Mouse (Mus musculus) liver, embryonic 12.5 days (tissue): ENCODE results near the gene Lrrc29. TPM values are rescaled to one million over a fixed set of nuclear protein-coding genes. Genes with fewer than 3 reads are reported as not detected.
A peak's percentile ranks its signal among the peaks of the same experiment; 100 is the strongest.

Experiments used
- ATAC-seq: fragments of 200-750 bp; cut with Nextera tagmentation; 2 replicates; pipeline ENCODE4 v1.8.0; 2017; ENCODE audit warnings: moderate number of reproducible peaks, mild to moderate bottlenecking, moderate library complexity
- H3K27ac ChIP-seq: fragments of 300-500 bp; sonication (generic); 2 replicates; pipeline ENCODE4 v1.5.1; 2016; ENCODE audit warnings: mild to moderate bottlenecking
- H3K27me3 ChIP-seq: fragments of 300-500 bp; sonication (generic); replicated peaks from 2 replicates; pipeline ENCODE4 v1.6.1; 2016; ENCODE audit warnings: mild to moderate bottlenecking, moderate library complexity
- H3K36me3 ChIP-seq: fragments of 300-500 bp; sonication (generic); 2 replicates; pipeline ENCODE4 v1.6.1; 2016; ENCODE audit warnings: mild to moderate bottlenecking, moderate library complexity
- H3K4me1 ChIP-seq: fragments of 300-500 bp; sonication (generic); 2 replicates; pipeline ENCODE4 v1.6.1; 2016
- H3K4me2 ChIP-seq: fragments of 300-500 bp; sonication (generic); 2 replicates; pipeline ENCODE4 v1.6.1; 2016; ENCODE audit warnings: mild to moderate bottlenecking, moderate library complexity
- H3K4me3 ChIP-seq: fragments of 300-500 bp; sonication (generic); 2 replicates; pipeline ENCODE4 v1.5.1; 2016; ENCODE audit warnings: mild to moderate bottlenecking, moderate library complexity
- H3K9ac ChIP-seq: fragments of 300-500 bp; sonication (generic); 2 replicates; pipeline ENCODE4 v1.6.1; 2016; ENCODE audit warnings: mild to moderate bottlenecking, moderate library complexity
- H3K9me3 ChIP-seq: fragments of 300-500 bp; sonication (generic); replicated peaks from 2 replicates; pipeline ENCODE4 v1.6.1; 2016; ENCODE audit warnings: mild to moderate bottlenecking, moderate library complexity
- WGBS: fragments of 180-500 bp; shearing (Covaris S2); methylation state at CpG from one replicate; pipeline ENCODE4 v1.1.7; 2016; ENCODE audit not compliant: insufficient replicate concordance; 5-methylcytosine and 5-hydroxymethylcytosine counted together
- polyA plus RNA-seq: library from polyadenylated mRNA; unstranded; fragments of >200 nt; fragmentation: Nextera tagmentation; extraction: Ambion mirVana; gene quantifications from 2 replicates; pipeline ENCODE4 v1.2.1, GENCODE M21; 2016

Lrrc29 gene
- polyA plus RNA-seq, 1 experiment from 2014 or later = 9.9 TPM

DNA sequence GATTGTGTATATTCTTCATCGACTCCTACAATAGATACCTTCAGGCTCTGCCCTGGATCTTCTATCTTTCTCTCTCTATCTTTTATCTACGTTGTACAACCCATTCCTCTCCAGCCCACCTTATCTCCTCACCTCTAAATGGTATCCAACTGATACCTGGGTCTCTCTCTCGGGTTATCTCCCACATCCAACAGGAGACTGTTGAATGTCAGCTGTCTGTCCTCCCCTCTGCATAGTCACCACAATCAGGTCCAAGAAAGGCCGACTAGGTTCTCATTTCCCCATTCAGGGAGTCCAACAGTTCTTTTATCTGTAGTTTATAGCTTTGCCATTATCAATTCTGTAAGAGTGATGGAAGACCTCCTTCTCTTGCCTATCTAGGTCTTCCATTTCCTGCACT lies 43.8 kb downstream of the Lrrc29 start:
- ATAC-seq = no peak

GRCm38 (mm10) chr8:105281821-105282220 lies 44.3 kb downstream of the Lrrc29 start:
- 81% methylated on average over 12 of the region's 12 CpGs for WGBS
- no peaks in the 10 kb centered on the region for H3K9me3 ChIP-seq

More for the DNA sequence above, 43.8 kb downstream of the Lrrc29 start:
- peaks cover 94% of the 10 kb centered on the region for H3K27me3 ChIP-seq
- H3K9ac ChIP-seq = no peak overlapping the region
- H3K4me3 ChIP-seq = no peak overlapping the region
- H3K27ac ChIP-seq = no peak overlapping the region
- peaks cover 26% of the 10 kb centered on the region for H3K4me1 ChIP-seq
- WGBS = 40% methylated on average over 4 of the region's 4 CpGs
- H3K9me3 ChIP-seq = no peaks in the 10 kb centered on the region
- H3K36me3 ChIP-seq = no peaks in the 10 kb centered on the region
- H3K4me2 ChIP-seq = no peak overlapping the region

GRCm38 (mm10) chr8:105280567-105280966 lies 45.5 kb downstream of the Lrrc29 start:
- Histone ChIP-seq H3K4me2 (no peak overlapping the region), H3K9me3 (no peaks in the 10 kb centered on the region), H3K27me3 (peaks cover 95% of the 10 kb centered on the region), H3K4me3 (no peak overlapping the region), H3K9ac (no peak overlapping the region), H3K4me1 (peaks cover 39% of the 10 kb centered on the region), H3K27ac (no peak overlapping the region), H3K36me3 (no peaks in the 10 kb centered on the region)
- WGBS = 49% methylated on average over 3 of the region's 3 CpGs
- no peak for ATAC-seq

More at GRCm38 (mm10) chr8:105281821-105282220, 44.3 kb downstream of the Lrrc29 start:
- H3K4me1 ChIP-seq = peaks cover 26% of the 10 kb centered on the region
- H3K9ac ChIP-seq = no peak overlapping the region
- ATAC-seq = no peak
- no peak overlapping the region for H3K27ac ChIP-seq
- H3K27me3 ChIP-seq = peaks cover 95% of the 10 kb centered on the region
- no peaks in the 10 kb centered on the region for H3K36me3 ChIP-seq
- H3K4me2 ChIP-seq = no peak overlapping the region
- H3K4me3 ChIP-seq = no peak overlapping the region

- peaks cover 41% of the 10 kb centered on the region for H3K4me1 ChIP-seq
- ATAC-seq = peak; percentile 54; the same call in 1 of the 2 replicates
- H3K4me2 ChIP-seq = peak overlapping the region; percentile 58
- no peak overlapping the region for H3K9ac ChIP-seq
- peak overlapping the region; percentile 26 for H3K4me3 ChIP-seq
- H3K27me3 ChIP-seq = peaks cover 99% of the 10 kb centered on the region
- H3K36me3 ChIP-seq = no peaks in the 10 kb centered on the region
- 6% methylated on average over 28 of the region's 28 CpGs for WGBS
- no peak overlapping the region for H3K27ac ChIP-seq
- H3K9me3 ChIP-seq = no peaks in the 10 kb centered on the region
Observed at GRCm38 (mm10) chr8:105278911-105279334, 47.2 kb downstream of the Lrrc29 start.

- H3K9me3 ChIP-seq = no peaks in the 10 kb centered on the region
- H3K4me3 ChIP-seq = peak overlapping the region; percentile 41
- H3K27me3 ChIP-seq = peaks cover 99% of the 10 kb centered on the region
- H3K9ac ChIP-seq = no peak overlapping the region
- H3K27ac ChIP-seq = no peak overlapping the region
- whole genome bisulfite sequencing = 3% methylated on average over 30 of the region's 30 CpGs
- H3K4me2 ChIP-seq = peak overlapping the region; percentile 65
- H3K36me3 ChIP-seq = no peaks in the 10 kb centered on the region
- peak; percentile 57 for ATAC-seq
- peaks cover 26% of the 10 kb centered on the region for H3K4me1 ChIP-seq
Observed at GRCm38 (mm10) chr8:105276292-105277120, 49.6 kb downstream of the Lrrc29 start.

DNA sequence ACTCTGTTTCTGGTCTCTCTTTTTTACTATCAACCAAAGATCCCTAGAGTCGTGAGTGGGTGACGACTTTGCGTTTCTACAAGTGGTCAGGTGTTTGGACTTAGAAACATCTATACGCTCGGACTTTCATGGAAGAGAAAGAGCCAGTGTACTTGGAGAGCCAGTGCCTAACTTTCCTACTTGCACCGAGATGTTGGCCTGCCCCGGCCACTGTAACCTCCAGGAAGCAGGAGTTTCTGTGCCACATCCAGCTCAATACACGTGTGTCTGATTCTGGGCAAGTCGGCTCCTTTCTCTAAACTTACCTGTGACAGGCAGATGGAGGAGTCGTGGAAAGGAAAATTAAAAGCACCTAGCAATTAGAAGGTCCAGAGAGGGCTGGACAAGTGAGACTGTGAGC lies 50.2 kb downstream of the Lrrc29 start, which contains the start of gene Nol3:
Nol3 (plus strand) TSS at position 301 of the 400 bp plus-strand sequence.
- WGBS = 9% methylated on average over 10 of the region's 10 CpGs
- no peaks in the 10 kb centered on the region for H3K9me3 ChIP-seq
- H3K9ac ChIP-seq = no peak within 1 kb of the TSS
- no peak for ATAC-seq
- H3K27ac ChIP-seq = no peak within 1 kb of the TSS
- H3K4me1 ChIP-seq = peaks cover 27% of the 10 kb centered on the region
- H3K4me2 ChIP-seq = peak within 1 kb of the TSS; percentile 65
- peak within 1 kb of the TSS; percentile 41 for H3K4me3 ChIP-seq
- no peaks in the 10 kb centered on the region for H3K36me3 ChIP-seq
- H3K27me3 ChIP-seq = peaks cover 99% of the 10 kb centered on the region

DNA sequence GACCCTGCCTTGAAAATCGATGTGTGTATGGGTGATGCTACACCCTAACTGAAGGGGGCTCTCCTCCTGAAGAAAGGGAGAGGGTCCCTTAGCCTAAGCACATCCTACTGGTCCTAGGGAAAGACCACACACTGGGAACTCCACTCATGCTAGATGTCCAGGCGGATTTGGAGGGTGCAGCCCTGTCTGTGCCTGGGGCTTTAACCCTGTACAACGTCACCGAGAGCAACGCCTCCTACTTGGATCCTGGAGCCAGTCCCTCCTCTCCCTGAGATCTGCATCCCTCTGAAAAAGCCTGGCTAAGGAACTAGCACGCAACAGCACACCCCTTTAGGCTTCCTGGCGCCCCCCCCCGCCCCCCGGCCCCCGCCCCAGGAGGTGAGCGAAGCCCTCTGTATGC lies 50.7 kb downstream of the Lrrc29 start:
- Histone ChIP-seq H3K9ac (no peak overlapping the region), H3K27ac (no peak overlapping the region), H3K36me3 (no peaks in the 10 kb centered on the region), H3K4me2 (no peak overlapping the region), H3K9me3 (no peaks in the 10 kb centered on the region), H3K4me1 (peaks cover 31% of the 10 kb centered on the region), H3K4me3 (no peak overlapping the region), H3K27me3 (peaks cover 99% of the 10 kb centered on the region)
- 13% methylated on average over 11 of the region's 11 CpGs for WGBS
- no peak for ATAC-seq

DNA sequence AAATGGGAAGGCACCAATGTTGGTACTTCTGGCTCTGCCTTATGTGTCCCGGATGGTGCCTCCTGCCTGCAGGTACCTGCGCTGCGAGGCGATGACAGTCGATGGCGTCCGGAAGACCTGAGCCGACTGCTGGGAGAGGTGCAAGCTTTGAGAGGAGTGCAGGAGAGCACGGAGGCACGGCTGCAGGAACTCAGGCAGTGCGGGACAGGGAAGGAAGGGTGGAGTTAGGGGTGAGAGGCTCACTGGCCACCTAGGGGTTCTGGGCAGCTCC lies 55.2 kb downstream of the Lrrc29 start:
- Histone ChIP-seq H3K27ac (no peak overlapping the region), H3K9ac (no peak overlapping the region), H3K4me3 (no peak overlapping the region), H3K27me3 (peaks cover 99% of the 10 kb centered on the region), H3K36me3 (no peaks in the 10 kb centered on the region), H3K4me2 (no peak overlapping the region), H3K9me3 (0 out of 2 replicates have a peak, but pooled peaks cover 3% of the 10 kb centered on the region), H3K4me1 (peaks cover 35% of the 10 kb centered on the region)
- ATAC-seq = no peak
- 6% methylated on average over 11 of the region's 11 CpGs for WGBS

- no peak overlapping the region for H3K27ac ChIP-seq
- peaks cover 34% of the 10 kb centered on the region for H3K4me1 ChIP-seq
- no peak for ATAC-seq
- H3K36me3 ChIP-seq = no peaks in the 10 kb centered on the region
- peak overlapping the region; percentile 68 for H3K4me2 ChIP-seq
- H3K9me3 ChIP-seq = 0 out of 2 replicates have a peak, but pooled peaks cover 3% of the 10 kb centered on the region
- peak overlapping the region; percentile 47 for H3K4me3 ChIP-seq
- H3K9ac ChIP-seq = no peak overlapping the region
- H3K27me3 ChIP-seq = peaks cover 99% of the 10 kb centered on the region
- WGBS = 4% methylated on average over 39 of the region's 39 CpGs
Observed at GRCm38 (mm10) chr8:105270101-105270915, 55.8 kb downstream of the Lrrc29 start.

DNA sequence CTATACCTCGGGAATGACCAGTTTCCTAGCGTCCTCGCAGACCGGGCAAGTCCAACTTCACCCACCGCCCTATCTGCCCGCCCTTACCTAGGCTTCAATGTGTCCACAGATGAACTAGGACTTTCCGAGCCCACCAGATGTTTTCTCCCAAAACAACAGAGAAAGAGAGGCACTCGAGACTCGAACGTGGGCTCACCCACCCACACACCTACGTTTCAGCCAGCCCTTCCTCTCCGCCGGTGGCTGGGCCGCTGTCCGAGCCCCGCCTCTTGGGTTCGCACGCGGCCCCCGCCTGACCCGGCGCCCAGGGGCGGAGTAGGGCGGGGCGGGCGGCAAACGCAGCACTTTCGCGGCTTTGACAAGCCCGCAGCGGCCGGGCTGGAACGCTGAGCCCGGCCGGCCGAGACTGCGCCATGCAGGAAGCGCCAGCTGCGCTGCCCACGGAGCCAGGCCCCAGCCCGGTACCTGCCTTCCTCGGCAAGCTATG lies 56.6 kb downstream of the Lrrc29 start, which contains the start of gene Hsf4:
Hsf4 (plus strand) TSS at position 341 of the 487 bp plus-strand sequence.
- H3K27me3 ChIP-seq = peaks cover 96% of the 10 kb centered on the region
- peak within 1 kb of the TSS; percentile 47 for H3K4me3 ChIP-seq
- H3K27ac ChIP-seq = no peak within 1 kb of the TSS
- H3K4me2 ChIP-seq = peak within 1 kb of the TSS; percentile 68
- no peak for ATAC-seq
- 0 out of 2 replicates have a peak, but pooled peaks cover 3% of the 10 kb centered on the region for H3K9me3 ChIP-seq
- peaks cover 42% of the 10 kb centered on the region for H3K4me1 ChIP-seq
- H3K36me3 ChIP-seq = no peaks in the 10 kb centered on the region
- 3% methylated on average over 42 of the region's 42 CpGs for WGBS
- H3K9ac ChIP-seq = no peak within 1 kb of the TSS

DNA sequence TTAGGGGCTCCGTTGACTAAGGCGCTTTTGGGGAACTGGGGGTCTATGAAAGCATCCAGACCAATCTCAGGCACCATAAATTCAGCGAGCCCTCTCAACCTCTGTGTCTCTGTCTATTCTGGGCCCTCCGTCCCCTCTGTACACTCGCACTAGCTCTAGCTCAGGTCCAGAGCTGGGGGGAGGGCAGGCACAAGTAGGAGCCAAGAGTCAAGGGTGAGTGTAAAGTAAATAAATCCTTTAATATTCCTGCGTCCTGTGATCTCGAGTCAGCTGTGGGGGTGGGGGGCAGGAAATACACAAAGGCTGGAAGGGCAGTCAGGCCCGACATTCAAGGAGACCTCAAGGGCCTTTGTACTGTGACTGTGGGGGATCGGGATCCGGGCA lies 57.0 kb downstream of the Lrrc29 start:
- Histone ChIP-seq H3K4me1 (peaks cover 44% of the 10 kb centered on the region), H3K4me3 (peak overlapping the region; percentile 47), H3K36me3 (no peaks in the 10 kb centered on the region), H3K9ac (no peak overlapping the region), H3K9me3 (0 out of 2 replicates have a peak, but pooled peaks cover 3% of the 10 kb centered on the region), H3K27ac (no peak overlapping the region), H3K4me2 (peak overlapping the region; percentile 68), H3K27me3 (peaks cover 91% of the 10 kb centered on the region)
- no peak for ATAC-seq
- WGBS = 5% methylated on average over 10 of the region's 10 CpGs
